Mouse (Mus musculus): ENCODE measurements around the gene AU022252. TPM values are rescaled to one million over a fixed set of nuclear protein-coding genes. Genes with fewer than 3 reads are reported as not detected.

The AU022252 gene
- polyA plus RNA-seq, 1 experiment from 2014 or later = 23.9 TPM

- 80% methylated on average over 12 of the region's 12 CpGs for WGBS
- Histone ChIP-seq H3K36me3 (no peaks in the 10 kb centered on the region), H3K27me3 (0 out of 2 replicates have a peak, but pooled peaks cover 4% of the 10 kb centered on the region), H3K9ac (no peak within 1 kb of the TSS), H3K9me3 (replicated peaks) (no peaks in the 10 kb centered on the region), H3K4me3 (no peak within 1 kb of the TSS), H3K4me1 (replicated peaks) (peaks cover 17% of the 10 kb centered on the region), H3K4me2 (no peak within 1 kb of the TSS), H3K27ac (no peak within 1 kb of the TSS)
- no peak for ATAC-seq (replicated peaks; ENCODE audit: insufficient number of reproducible peaks, insufficient read depth, low FRiP score, low read depth)
Measured at GRCm38 (mm10) chr4:119255351-119255750, 22.8 kb upstream of the AU022252 start, which contains the start of gene Cldn19. Gene Cldn19 (plus strand): TSS chr4:119255414.

- Histone ChIP-seq H3K27me3 (0 out of 2 replicates have a peak, but pooled peaks cover 4% of the 10 kb centered on the region), H3K4me1 (replicated peaks) (peaks cover 12% of the 10 kb centered on the region), H3K4me3 (no peak overlapping the region), H3K4me2 (no peak overlapping the region), H3K36me3 (no peaks in the 10 kb centered on the region), H3K9me3 (replicated peaks) (no peaks in the 10 kb centered on the region), H3K9ac (peak overlapping the region; percentile 25; the same call in 1 of the 2 replicates), H3K27ac (no peak overlapping the region)
- no peak for ATAC-seq (replicated peaks; ENCODE audit: insufficient number of reproducible peaks, insufficient read depth, low FRiP score, low read depth)
- WGBS = 43% methylated on average over 9 of the region's 9 CpGs
Measured at GRCm38 (mm10) chr4:119254012-119254618, 21.6 kb upstream of the AU022252 start.

- Histone ChIP-seq H3K4me1 (replicated peaks) (peaks cover 27% of the 10 kb centered on the region), H3K27ac (no peak overlapping the region), H3K27me3 (0 out of 2 replicates have a peak, but pooled peaks cover 4% of the 10 kb centered on the region), H3K9ac (no peak overlapping the region), H3K36me3 (peaks cover 9% of the 10 kb centered on the region; the same call in 1 of the 2 replicates), H3K9me3 (replicated peaks) (no peaks in the 10 kb centered on the region), H3K4me3 (no peak overlapping the region), H3K4me2 (no peak overlapping the region)
- 53% methylated on average over 7 of the region's 7 CpGs for WGBS
- no peak for ATAC-seq (replicated peaks; ENCODE audit: insufficient number of reproducible peaks, insufficient read depth, low FRiP score, low read depth)
Measured at GRCm38 (mm10) chr4:119252025-119252808, 19.7 kb upstream of the AU022252 start.

- Histone ChIP-seq H3K27me3 (no peaks in the 10 kb centered on the region), H3K4me3 (no peak overlapping the region), H3K9me3 (replicated peaks) (no peaks in the 10 kb centered on the region), H3K9ac (no peak overlapping the region), H3K27ac (peak overlapping the region; percentile 55), H3K4me1 (replicated peaks) (peaks cover 36% of the 10 kb centered on the region), H3K36me3 (peaks cover 13% of the 10 kb centered on the region; the same call in 1 of the 2 replicates), H3K4me2 (no peak overlapping the region)
- no peak for ATAC-seq (replicated peaks; ENCODE audit: insufficient number of reproducible peaks, insufficient read depth, low FRiP score, low read depth)
- WGBS = 67% methylated on average over 11 of the region's 11 CpGs
Measured at GRCm38 (mm10) chr4:119248407-119248965, 16.0 kb upstream of the AU022252 start.

- no peak overlapping the region for H3K4me3 ChIP-seq
- H3K9me3 ChIP-seq (replicated peaks) = no peaks in the 10 kb centered on the region
- H3K9ac ChIP-seq = no peak overlapping the region
- peaks cover 36% of the 10 kb centered on the region for H3K4me1 ChIP-seq (replicated peaks)
- WGBS = 38% methylated on average over 13 of the region's 13 CpGs
- ATAC-seq (replicated peaks; ENCODE audit: insufficient number of reproducible peaks, insufficient read depth, low FRiP score, low read depth) = peak; percentile 41
- peaks cover 13% of the 10 kb centered on the region; the same call in 1 of the 2 replicates for H3K36me3 ChIP-seq
- peak overlapping the region; percentile 55 for H3K27ac ChIP-seq
- H3K4me2 ChIP-seq = no peak overlapping the region
- H3K27me3 ChIP-seq = no peaks in the 10 kb centered on the region
Measured at GRCm38 (mm10) chr4:119247462-119248235, 15.1 kb upstream of the AU022252 start.

GRCm38 (mm10) chr4:119246688-119247225 is 14.2 kb upstream of the AU022252 start:
- H3K27me3 ChIP-seq = no peaks in the 10 kb centered on the region
- H3K36me3 ChIP-seq = peaks cover 22% of the 10 kb centered on the region; the same call in 1 of the 2 replicates
- H3K4me2 ChIP-seq = no peak overlapping the region
- no peak overlapping the region for H3K4me3 ChIP-seq
- no peak overlapping the region for H3K9ac ChIP-seq
- no peaks in the 10 kb centered on the region for H3K9me3 ChIP-seq (replicated peaks)
- peaks cover 36% of the 10 kb centered on the region for H3K4me1 ChIP-seq (replicated peaks)
- 84% methylated on average over 14 of the region's 14 CpGs for WGBS
- no peak overlapping the region for H3K27ac ChIP-seq
- ATAC-seq (replicated peaks; ENCODE audit: insufficient number of reproducible peaks, insufficient read depth, low FRiP score, low read depth) = no peak

- WGBS = 83% methylated on average over 9 of the region's 9 CpGs
Measured at GRCm38 (mm10) chr4:119245961-119246360, 13.4 kb upstream of the AU022252 start.

GRCm38 (mm10) chr4:119245556-119245955 is 13.0 kb upstream of the AU022252 start:
- peaks cover 33% of the 10 kb centered on the region; the same call in 1 of the 2 replicates for H3K36me3 ChIP-seq
- 0 out of 2 replicates have a peak, but pooled peaks have one; percentile 5 for ATAC-seq (replicated peaks; ENCODE audit: insufficient number of reproducible peaks, insufficient read depth, low FRiP score, low read depth)
- 32% methylated on average over 7 of the region's 7 CpGs for WGBS
- peak overlapping the region; percentile 64 for H3K27ac ChIP-seq
- H3K4me2 ChIP-seq = no peak overlapping the region
- H3K27me3 ChIP-seq = no peaks in the 10 kb centered on the region
- no peaks in the 10 kb centered on the region for H3K9me3 ChIP-seq (replicated peaks)
- H3K9ac ChIP-seq = no peak overlapping the region
- no peak overlapping the region for H3K4me3 ChIP-seq
- H3K4me1 ChIP-seq (replicated peaks) = peaks cover 36% of the 10 kb centered on the region

More at GRCm38 (mm10) chr4:119245961-119246360, 13.4 kb upstream of the AU022252 start:
- Histone ChIP-seq H3K4me2 (no peak overlapping the region), H3K27ac (peak overlapping the region; percentile 64), H3K9me3 (replicated peaks) (no peaks in the 10 kb centered on the region), H3K4me3 (no peak overlapping the region), H3K4me1 (replicated peaks) (peaks cover 36% of the 10 kb centered on the region), H3K27me3 (no peaks in the 10 kb centered on the region), H3K9ac (no peak overlapping the region), H3K36me3 (peaks cover 29% of the 10 kb centered on the region; the same call in 1 of the 2 replicates)
- ATAC-seq (replicated peaks; ENCODE audit: insufficient number of reproducible peaks, insufficient read depth, low FRiP score, low read depth) = no peak

GRCm38 (mm10) chr4:119244468-119245240 is 12.1 kb upstream of the AU022252 start:
- WGBS = 65% methylated on average over 22 of the region's 22 CpGs
- H3K4me1 ChIP-seq (replicated peaks) = peaks cover 36% of the 10 kb centered on the region
- no peak overlapping the region for H3K4me3 ChIP-seq
- ATAC-seq (replicated peaks; ENCODE audit: insufficient number of reproducible peaks, insufficient read depth, low FRiP score, low read depth) = no peak
- peak overlapping the region; percentile 64; the same call in 1 of the 2 replicates for H3K27ac ChIP-seq
- H3K4me2 ChIP-seq = no peak overlapping the region
- peaks cover 33% of the 10 kb centered on the region; the same call in 1 of the 2 replicates for H3K36me3 ChIP-seq
- H3K27me3 ChIP-seq = no peaks in the 10 kb centered on the region
- H3K9ac ChIP-seq = no peak overlapping the region
- no peaks in the 10 kb centered on the region for H3K9me3 ChIP-seq (replicated peaks)

GRCm38 (mm10) chr4:119242571-119242970 is 10.1 kb upstream of the AU022252 start:
- H3K36me3 ChIP-seq = peaks cover 29% of the 10 kb centered on the region; the same call in 1 of the 2 replicates
- WGBS = 92% methylated on average over 12 of the region's 12 CpGs

More at GRCm38 (mm10) chr4:119242571-119242970, 10.1 kb upstream of the AU022252 start:
- ATAC-seq (replicated peaks; ENCODE audit: insufficient number of reproducible peaks, insufficient read depth, low FRiP score, low read depth) = no peak
- Histone ChIP-seq H3K4me3 (no peak overlapping the region), H3K9ac (no peak overlapping the region), H3K4me1 (replicated peaks) (peaks cover 27% of the 10 kb centered on the region), H3K27ac (no peak overlapping the region), H3K9me3 (replicated peaks) (no peaks in the 10 kb centered on the region), H3K27me3 (no peaks in the 10 kb centered on the region), H3K4me2 (no peak overlapping the region)

Measured in heart, embryonic 15.5 days (tissue).